27 mouse cellular contexts compared by ENCODE assay signal in genomic region chr11:46741716-46742115, GRCm38 (mm10). TPM values are rescaled to one million over a fixed set of nuclear protein-coding genes. Genes with fewer than 3 reads are reported as not detected.
"Had no signal": no experiment of that assay in that cellular context is flagged by ENCODE, and none has a peak within 500 bp of the region (broad histone marks: within the 10 kb centered on the region; RNA-seq: fewer than 3 reads in every experiment).

No protein-coding gene starts in this region.

- DNase-seq: heart, postnatal 10 days; heart, postnatal 14 days; heart, postnatal 36 days; heart, postnatal 4 days; kidney, adult 11 months; kidney, adult 18-20 months; kidney, adult 2 months; kidney, adult 8-10 months; kidney, adult 9 months; kidney, postnatal 14 days; kidney, postnatal 25 days; kidney, postnatal 36 days; kidney, postnatal 4 days; layer of hippocampus, adult 9-11 months; layer of hippocampus, postnatal 36 days had no signal

RNA-seq across cellular contexts. Expression of gene Havcr1, which starts 6.8 kb away (rescaled TPM):
- total RNA-seq: heart, postnatal 10 days; heart, postnatal 14 days; heart, postnatal 25 days; heart, postnatal 36 days; heart, postnatal 4 days; hematopoietic stem cell, adult 5-6 weeks; hindbrain, postnatal 0 days; layer of hippocampus, adult 18-20 months; layer of hippocampus, adult 2 months; layer of hippocampus, adult 8-10 months; layer of hippocampus, postnatal 10 days; layer of hippocampus, postnatal 14 days; layer of hippocampus, postnatal 25 days; layer of hippocampus, postnatal 36 days; left cerebral cortex, adult 18-20 months; left cerebral cortex, adult 2 months; left cerebral cortex, adult 8-10 months had no signal

RNA-seq across cellular contexts. Expression of gene Timd2, which starts 34.9 kb away (rescaled TPM):
- total RNA-seq: heart, postnatal 10 days; heart, postnatal 14 days; heart, postnatal 25 days; heart, postnatal 36 days; heart, postnatal 4 days; hematopoietic stem cell, adult 5-6 weeks; layer of hippocampus, adult 18-20 months; layer of hippocampus, adult 2 months; layer of hippocampus, adult 8-10 months; layer of hippocampus, postnatal 10 days; layer of hippocampus, postnatal 14 days; layer of hippocampus, postnatal 25 days; layer of hippocampus, postnatal 36 days; left cerebral cortex, adult 18-20 months; left cerebral cortex, adult 2 months; left cerebral cortex, adult 8-10 months had no signal
